ENCODE assay signal across 17 mouse cellular contexts in genomic region chr12:33005858-33006257, GRCm38 (mm10).
"Had no signal": no experiment of that assay in that cellular context is flagged by ENCODE, and none has a peak within 500 bp of the region (broad histone marks: within the 10 kb centered on the region; RNA-seq: fewer than 3 reads in every experiment).

No protein-coding gene starts in this region.

- H3K9ac ChIP-seq: neural tube, embryonic 12.5 days; neural tube, embryonic 13.5 days; neural tube, embryonic 15.5 days; stomach, embryonic 15.5 days had no signal

- H3K4me3 ChIP-seq: myocyte; neural tube, embryonic 12.5 days; neural tube, embryonic 13.5 days; neural tube, embryonic 15.5 days; stomach, embryonic 15.5 days had no signal

- H3K4me2 ChIP-seq: neural tube, embryonic 12.5 days; neural tube, embryonic 13.5 days; neural tube, embryonic 15.5 days; stomach, embryonic 15.5 days had no signal

- H3K4me1 ChIP-seq: neural tube, embryonic 12.5 days; neural tube, embryonic 13.5 days; neural tube, embryonic 15.5 days had no signal

- H3K9me3 ChIP-seq: neural tube, embryonic 12.5 days; neural tube, embryonic 13.5 days; neural tube, embryonic 15.5 days; stomach, embryonic 15.5 days had no signal

- DNase-seq: retina, postnatal 1 day; right cerebral cortex, adult 18-20 months; right cerebral cortex, postnatal 14 days; right cerebral cortex, postnatal 25 days; right cerebral cortex, postnatal 4 days; spleen, adult 18-20 months; thymus, adult 18-20 months; thymus, adult 2 months; thymus, postnatal 14 days; thymus, postnatal 25 days; thymus, postnatal 36 days; thymus, postnatal 4 days had no signal

- H3K27me3 ChIP-seq: neural tube, embryonic 12.5 days; neural tube, embryonic 13.5 days; neural tube, embryonic 15.5 days; stomach, embryonic 15.5 days had no signal

- H3K27ac ChIP-seq: neural tube, embryonic 12.5 days; neural tube, embryonic 13.5 days; neural tube, embryonic 15.5 days; stomach, embryonic 15.5 days had no signal

- H3K36me3 ChIP-seq: neural tube, embryonic 12.5 days; neural tube, embryonic 13.5 days; neural tube, embryonic 15.5 days; stomach, embryonic 15.5 days had no signal
